Mouse (Mus musculus): ENCODE results near the gene Man1a. TPM values are rescaled to one million over a fixed set of nuclear protein-coding genes. Genes with fewer than 3 reads are reported as not detected.

Gene Man1a
- polyA plus RNA-seq, 1 experiment from 2014 or later: 3.3 TPM

DNA sequence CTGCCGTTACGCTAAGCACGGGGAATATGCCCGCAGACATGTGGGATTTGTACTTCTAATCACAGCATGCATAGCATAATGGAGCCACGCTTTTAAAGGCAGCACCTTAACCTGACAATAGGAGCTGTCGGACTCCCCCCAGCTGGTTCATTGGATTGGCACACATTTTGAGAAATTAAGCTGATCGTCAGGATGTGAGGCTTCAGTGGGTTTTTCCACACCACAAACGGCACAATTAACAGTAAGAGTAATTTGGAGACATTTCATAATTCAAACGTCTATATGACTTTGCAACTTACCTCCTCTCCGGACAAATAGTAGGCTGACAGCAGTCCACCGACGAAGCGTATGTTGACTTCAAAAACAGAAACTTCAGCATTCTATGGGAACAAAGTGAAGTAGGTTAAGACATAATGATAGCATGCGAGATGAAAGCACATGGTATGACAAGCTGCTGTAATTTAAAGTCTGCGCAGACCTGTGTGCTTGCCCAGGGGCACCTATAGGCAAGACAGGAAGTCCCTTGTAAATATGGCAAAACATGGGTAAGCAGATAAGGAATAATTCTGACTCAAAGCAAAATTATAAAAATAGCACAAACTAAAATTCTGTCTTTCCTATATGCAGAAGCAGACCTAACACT is 62.2 kb downstream of the Man1a start:
- 88% methylated on average over 15 of the region's 15 CpGs for WGBS
- Histone ChIP-seq H3K27ac (ENCODE audit: low read depth, low read length) (no peak overlapping the region), H3K9me3 (ENCODE audit: control insufficient read depth, low read length) (no peaks in the 10 kb centered on the region), H3K4me2 (replicated peaks; ENCODE audit: low read depth, low read length) (no peak overlapping the region), H3K4me1 (replicated peaks; ENCODE audit: control insufficient read depth, insufficient read depth, low read length) (no peaks in the 10 kb centered on the region), H3K9ac (ENCODE audit: low read depth, low read length) (no peak overlapping the region), H3K27me3 (ENCODE audit: control insufficient read depth, insufficient read depth, low read length) (no peaks in the 10 kb centered on the region), H3K4me3 (ENCODE audit: low read depth, low read length) (no peak overlapping the region), H3K36me3 (ENCODE audit: control insufficient read depth, insufficient read depth, low read length) (no peaks in the 10 kb centered on the region)
- DNase-seq (ENCODE audit: low spot score): no peak
- ATAC-seq (ENCODE audit: low FRiP score): no peak

- H3K27ac ChIP-seq (ENCODE audit: low read depth, low read length): no peak overlapping the region
Observed at GRCm38 (mm10) chr10:54013143-54013791, 63.1 kb downstream of the Man1a start.

GRCm38 (mm10) chr10:54009154-54009553 is 67.3 kb downstream of the Man1a start:
- ATAC-seq (ENCODE audit: low FRiP score): no peak
- Histone ChIP-seq H3K4me3 (ENCODE audit: low read depth, low read length) (no peak overlapping the region), H3K9ac (ENCODE audit: low read depth, low read length) (no peak overlapping the region), H3K36me3 (ENCODE audit: control insufficient read depth, insufficient read depth, low read length) (no peaks in the 10 kb centered on the region), H3K27ac (ENCODE audit: low read depth, low read length) (no peak overlapping the region), H3K27me3 (ENCODE audit: control insufficient read depth, insufficient read depth, low read length) (no peaks in the 10 kb centered on the region), H3K4me1 (replicated peaks; ENCODE audit: control insufficient read depth, insufficient read depth, low read length) (no peaks in the 10 kb centered on the region), H3K4me2 (replicated peaks; ENCODE audit: low read depth, low read length) (no peak overlapping the region), H3K9me3 (ENCODE audit: control insufficient read depth, low read length) (no peaks in the 10 kb centered on the region)
- 95% methylated on average over 6 of the region's 6 CpGs for WGBS
- DNase-seq (ENCODE audit: low spot score): no peak

More at GRCm38 (mm10) chr10:54013143-54013791, 63.1 kb downstream of the Man1a start:
- no peak for DNase-seq (ENCODE audit: low spot score)
- no peaks in the 10 kb centered on the region for H3K36me3 ChIP-seq (ENCODE audit: control insufficient read depth, insufficient read depth, low read length)
- no peaks in the 10 kb centered on the region for H3K9me3 ChIP-seq (ENCODE audit: control insufficient read depth, low read length)
- H3K4me1 ChIP-seq (replicated peaks; ENCODE audit: control insufficient read depth, insufficient read depth, low read length): no peaks in the 10 kb centered on the region
- WGBS: 81% methylated on average over 11 of the region's 11 CpGs
- no peak overlapping the region for H3K4me3 ChIP-seq (ENCODE audit: low read depth, low read length)
- H3K9ac ChIP-seq (ENCODE audit: low read depth, low read length): no peak overlapping the region
- H3K27me3 ChIP-seq (ENCODE audit: control insufficient read depth, insufficient read depth, low read length): no peaks in the 10 kb centered on the region
- no peak for ATAC-seq (ENCODE audit: low FRiP score)
- no peak overlapping the region for H3K4me2 ChIP-seq (replicated peaks; ENCODE audit: low read depth, low read length)

DNA sequence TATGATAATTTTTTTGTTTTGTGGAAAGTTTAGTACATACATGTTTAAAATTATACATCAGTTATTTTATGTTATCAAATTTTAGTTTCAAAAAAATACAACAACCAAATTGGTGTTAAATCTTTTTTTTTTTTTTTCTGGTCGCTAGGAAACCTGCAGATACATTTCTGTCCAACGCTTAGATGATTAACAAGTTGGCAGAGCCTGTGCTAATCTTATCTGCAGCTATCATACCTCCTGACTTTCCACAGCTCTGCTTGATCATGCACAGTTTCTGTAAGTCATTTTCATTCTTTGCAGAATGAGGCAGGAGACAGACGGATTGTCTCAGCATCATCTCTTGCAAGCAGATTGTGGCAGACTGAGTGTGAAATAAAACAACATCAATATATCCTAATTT is 69.5 kb downstream of the Man1a start:
- WGBS: 90% methylated on average over 3 of the region's 3 CpGs
- ATAC-seq (ENCODE audit: low FRiP score) (no peak), DNase-seq (ENCODE audit: low spot score) (no peak)
- Histone ChIP-seq H3K4me2 (replicated peaks; ENCODE audit: low read depth, low read length) (no peak overlapping the region), H3K9ac (ENCODE audit: low read depth, low read length) (no peak overlapping the region), H3K4me1 (replicated peaks; ENCODE audit: control insufficient read depth, insufficient read depth, low read length) (no peaks in the 10 kb centered on the region), H3K27ac (ENCODE audit: low read depth, low read length) (no peak overlapping the region), H3K27me3 (ENCODE audit: control insufficient read depth, insufficient read depth, low read length) (no peaks in the 10 kb centered on the region), H3K9me3 (ENCODE audit: control insufficient read depth, low read length) (no peaks in the 10 kb centered on the region), H3K36me3 (ENCODE audit: control insufficient read depth, insufficient read depth, low read length) (no peaks in the 10 kb centered on the region), H3K4me3 (ENCODE audit: low read depth, low read length) (no peak overlapping the region)

- no peak for DNase-seq (ENCODE audit: low spot score)
- no peak overlapping the region for H3K9ac ChIP-seq (ENCODE audit: low read depth, low read length)
- H3K4me1 ChIP-seq (replicated peaks; ENCODE audit: control insufficient read depth, insufficient read depth, low read length): no peaks in the 10 kb centered on the region
- no peaks in the 10 kb centered on the region for H3K36me3 ChIP-seq (ENCODE audit: control insufficient read depth, insufficient read depth, low read length)
- ATAC-seq (ENCODE audit: low FRiP score): no peak
- H3K4me2 ChIP-seq (replicated peaks; ENCODE audit: low read depth, low read length): no peak overlapping the region
- no peaks in the 10 kb centered on the region for H3K27me3 ChIP-seq (ENCODE audit: control insufficient read depth, insufficient read depth, low read length)
- H3K4me3 ChIP-seq (ENCODE audit: low read depth, low read length): no peak overlapping the region
- WGBS: 93% methylated on average over 2 of the region's 2 CpGs
- no peaks in the 10 kb centered on the region for H3K9me3 ChIP-seq (ENCODE audit: control insufficient read depth, low read length)
- H3K27ac ChIP-seq (ENCODE audit: low read depth, low read length): no peak overlapping the region
Observed at GRCm38 (mm10) chr10:54005847-54006246, 70.6 kb downstream of the Man1a start.

- Histone ChIP-seq H3K4me3 (ENCODE audit: low read depth, low read length) (no peak overlapping the region), H3K4me1 (replicated peaks; ENCODE audit: control insufficient read depth, insufficient read depth, low read length) (no peaks in the 10 kb centered on the region), H3K9ac (ENCODE audit: low read depth, low read length) (no peak overlapping the region), H3K27ac (ENCODE audit: low read depth, low read length) (no peak overlapping the region), H3K4me2 (replicated peaks; ENCODE audit: low read depth, low read length) (no peak overlapping the region), H3K9me3 (ENCODE audit: control insufficient read depth, low read length) (no peaks in the 10 kb centered on the region), H3K36me3 (ENCODE audit: control insufficient read depth, insufficient read depth, low read length) (no peaks in the 10 kb centered on the region), H3K27me3 (ENCODE audit: control insufficient read depth, insufficient read depth, low read length) (no peaks in the 10 kb centered on the region)
- 88% methylated on average over 2 of the region's 2 CpGs for WGBS
- ATAC-seq (ENCODE audit: low FRiP score) (no peak), DNase-seq (ENCODE audit: low spot score) (no peak)
Observed at GRCm38 (mm10) chr10:54002936-54003335, 73.5 kb downstream of the Man1a start.

GRCm38 (mm10) chr10:53997301-53997700 is 79.1 kb downstream of the Man1a start:
- Histone ChIP-seq H3K9ac (ENCODE audit: low read depth, low read length) (no peak overlapping the region), H3K36me3 (ENCODE audit: control insufficient read depth, insufficient read depth, low read length) (no peaks in the 10 kb centered on the region), H3K27ac (ENCODE audit: low read depth, low read length) (no peak overlapping the region), H3K9me3 (ENCODE audit: control insufficient read depth, low read length) (no peaks in the 10 kb centered on the region), H3K4me2 (replicated peaks; ENCODE audit: low read depth, low read length) (no peak overlapping the region), H3K4me1 (replicated peaks; ENCODE audit: control insufficient read depth, insufficient read depth, low read length) (no peaks in the 10 kb centered on the region), H3K27me3 (ENCODE audit: control insufficient read depth, insufficient read depth, low read length) (no peaks in the 10 kb centered on the region), H3K4me3 (ENCODE audit: low read depth, low read length) (no peak overlapping the region)
- ATAC-seq (ENCODE audit: low FRiP score) (no peak), DNase-seq (ENCODE audit: low spot score) (no peak)
- 95% methylated on average over 13 of the region's 13 CpGs for WGBS

DNA sequence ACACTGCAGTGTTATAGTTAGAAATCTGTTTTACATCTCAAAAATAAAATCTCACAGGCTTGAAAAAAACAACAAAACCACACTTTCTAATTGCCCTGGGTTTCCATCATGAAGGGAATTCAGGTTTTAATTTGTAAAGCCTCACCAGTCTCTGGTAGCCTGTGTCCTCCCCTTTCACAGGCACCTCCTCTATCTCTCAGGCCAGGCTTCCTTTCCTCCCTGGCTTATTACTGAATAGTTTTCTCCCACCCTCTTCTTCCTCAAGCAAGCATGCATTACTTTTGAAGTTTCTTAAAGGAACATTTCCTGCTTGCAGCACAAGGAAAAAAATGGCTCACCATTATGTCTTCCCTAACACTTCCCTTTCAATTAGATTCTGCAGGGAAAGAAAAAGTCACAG is 80.2 kb downstream of the Man1a start:
- ATAC-seq (ENCODE audit: low FRiP score) (no peak), DNase-seq (ENCODE audit: low spot score) (no peak)
- Histone ChIP-seq H3K9me3 (ENCODE audit: control insufficient read depth, low read length) (no peaks in the 10 kb centered on the region), H3K36me3 (ENCODE audit: control insufficient read depth, insufficient read depth, low read length) (no peaks in the 10 kb centered on the region), H3K4me2 (replicated peaks; ENCODE audit: low read depth, low read length) (no peak overlapping the region), H3K27me3 (ENCODE audit: control insufficient read depth, insufficient read depth, low read length) (no peaks in the 10 kb centered on the region), H3K4me3 (ENCODE audit: low read depth, low read length) (no peak overlapping the region), H3K9ac (ENCODE audit: low read depth, low read length) (no peak overlapping the region), H3K27ac (ENCODE audit: low read depth, low read length) (no peak overlapping the region), H3K4me1 (replicated peaks; ENCODE audit: control insufficient read depth, insufficient read depth, low read length) (no peaks in the 10 kb centered on the region)

- ATAC-seq (ENCODE audit: low FRiP score): no peak
- Histone ChIP-seq H3K4me2 (replicated peaks; ENCODE audit: low read depth, low read length) (no peak overlapping the region), H3K27me3 (ENCODE audit: control insufficient read depth, insufficient read depth, low read length) (no peaks in the 10 kb centered on the region), H3K36me3 (ENCODE audit: control insufficient read depth, insufficient read depth, low read length) (no peaks in the 10 kb centered on the region), H3K4me1 (replicated peaks; ENCODE audit: control insufficient read depth, insufficient read depth, low read length) (no peaks in the 10 kb centered on the region), H3K27ac (ENCODE audit: low read depth, low read length) (no peak overlapping the region), H3K4me3 (ENCODE audit: low read depth, low read length) (no peak overlapping the region), H3K9me3 (ENCODE audit: control insufficient read depth, low read length) (no peaks in the 10 kb centered on the region), H3K9ac (ENCODE audit: low read depth, low read length) (no peak overlapping the region)
- WGBS: 94% methylated on average over 3 of the region's 3 CpGs
- no peak for DNase-seq (ENCODE audit: low spot score)
Observed at GRCm38 (mm10) chr10:53994591-53994990, 81.8 kb downstream of the Man1a start.

All from hindbrain, embryonic 11.5 days (tissue).